Mouse (Mus musculus) intestine, embryonic 16.5 days (tissue): ENCODE results near the gene Paf1. TPM values are rescaled to one million over a fixed set of nuclear protein-coding genes. Genes with fewer than 3 reads are reported as not detected.
A peak's percentile ranks its signal among the peaks of the same experiment; 100 is the strongest.

Experiments used
- ATAC-seq: fragments of 200-750 bp; cut with Nextera tagmentation; 2 replicates; pipeline ENCODE4 v1.8.0; 2017; ENCODE audit warnings: moderate TSS enrichment, moderate library complexity
- H3K27ac ChIP-seq: fragments of 300-500 bp; sonication (generic); 2 replicates; pipeline ENCODE4 v1.5.1; 2014; ENCODE audit warnings: mild to moderate bottlenecking, low read length
- H3K27me3 ChIP-seq: fragments of 300-500 bp; sonication (generic); replicated peaks from 2 replicates; pipeline ENCODE4 v1.6.1; 2014; ENCODE audit warnings: low read length, control low read depth, mixed read lengths; ENCODE audit not compliant: control insufficient read depth, insufficient read depth
- H3K36me3 ChIP-seq: fragments of 300-500 bp; sonication (generic); 2 replicates; pipeline ENCODE4 v1.6.1; 2014; ENCODE audit warnings: low read length, control low read depth; ENCODE audit not compliant: control insufficient read depth, insufficient read depth
- H3K4me1 ChIP-seq: fragments of 300-500 bp; sonication (generic); 2 replicates; pipeline ENCODE4 v1.6.1; 2014; ENCODE audit warnings: low read length, control low read depth, mixed read lengths; ENCODE audit not compliant: control insufficient read depth, insufficient read depth
- H3K4me2 ChIP-seq: fragments of 300-500 bp; sonication (generic); 2 replicates; pipeline ENCODE4 v1.6.1; 2014; ENCODE audit warnings: low read depth, low read length, control low read depth
- H3K4me3 ChIP-seq: fragments of 300-500 bp; sonication (generic); 2 replicates; pipeline ENCODE4 v1.5.1; 2014; ENCODE audit warnings: mild to moderate bottlenecking, low read length
- H3K9ac ChIP-seq: fragments of 300-500 bp; sonication (generic); 2 replicates; pipeline ENCODE4 v1.6.1; 2014; ENCODE audit warnings: low read depth, low read length
- H3K9me3 ChIP-seq: fragments of 300-500 bp; sonication (generic); 2 replicates; pipeline ENCODE4 v1.6.1; 2016; ENCODE audit warnings: low read length, control low read depth; ENCODE audit not compliant: control insufficient read depth
- WGBS: fragments of 180-500 bp; shearing (Covaris S2); extraction: QIAGEN DNeasy Blood & Tissue Kit; methylation state at CpG from one replicate; pipeline ENCODE4 v1.1.7; 2014; 5-methylcytosine and 5-hydroxymethylcytosine counted together
- polyA plus RNA-seq: library from polyadenylated mRNA; unstranded; fragments of >200 nt; fragmentation: Nextera tagmentation; extraction: Ambion mirVana; gene quantifications from 2 replicates; pipeline ENCODE4 v1.2.1, GENCODE M21; 2015

Gene Paf1
- 69.2 and 78.7 TPM in 2 replicates for polyA plus RNA-seq

DNA sequence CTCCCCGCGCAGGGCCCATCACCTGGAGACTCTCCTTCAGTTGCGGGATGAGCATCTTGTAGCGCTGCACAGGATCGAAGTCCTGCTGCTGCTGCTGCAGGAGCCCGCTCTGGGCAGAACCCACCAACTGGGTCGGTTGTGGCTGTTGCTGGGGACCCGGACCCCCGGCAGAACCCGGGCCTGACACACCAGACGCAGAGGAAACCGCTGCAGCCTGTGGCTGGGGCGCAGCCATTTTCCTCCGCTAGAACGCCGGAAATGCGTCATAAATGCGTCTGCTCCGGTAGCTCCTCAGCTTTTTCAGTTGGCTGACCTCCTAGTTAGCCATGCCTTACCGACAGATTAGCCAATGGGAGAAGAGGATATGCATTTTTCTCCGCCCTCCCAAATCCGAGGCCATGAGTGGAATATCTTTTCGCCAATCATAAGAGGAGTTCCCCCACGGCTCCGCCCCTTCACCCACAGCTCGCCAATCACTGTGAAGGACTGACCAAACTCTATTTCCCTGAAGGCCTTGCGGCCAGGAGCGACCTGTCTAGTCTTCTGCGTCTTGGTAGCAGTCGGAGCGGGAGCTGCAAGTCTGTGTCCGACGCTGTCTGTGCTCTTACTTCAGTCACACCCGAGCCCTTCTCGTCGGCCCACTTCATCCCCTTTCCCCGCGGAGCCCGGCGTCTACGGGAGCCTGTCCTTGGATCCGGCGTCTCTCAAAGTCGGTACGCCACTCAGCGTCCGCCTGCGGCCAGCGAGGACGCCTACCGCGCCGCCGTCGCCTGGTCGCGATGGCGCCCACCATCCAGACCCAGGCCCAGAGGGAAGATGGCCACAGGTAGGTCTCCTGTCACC, at the start of gene Paf1, which contains the start of gene Med29:
Paf1 (plus strand) TSS at position 523 of the 843 bp plus-strand sequence.
Med29 (minus strand) TSS at position 280 of the 843 bp plus-strand sequence.
- Histone ChIP-seq H3K4me3 (peak within 1 kb of the TSS; percentile 71), H3K9me3 (no peaks in the 10 kb centered on the region), H3K27ac (peak within 1 kb of the TSS; percentile 53), H3K4me2 (peak within 1 kb of the TSS; percentile 92), H3K9ac (peak within 1 kb of the TSS; percentile 86), H3K36me3 (peaks cover 17% of the 10 kb centered on the region), H3K27me3 (no peaks in the 10 kb centered on the region), H3K4me1 (peaks cover 12% of the 10 kb centered on the region)
- 0% methylated on average over 58 of the region's 58 CpGs for WGBS
- peak; percentile 98 for ATAC-seq

DNA sequence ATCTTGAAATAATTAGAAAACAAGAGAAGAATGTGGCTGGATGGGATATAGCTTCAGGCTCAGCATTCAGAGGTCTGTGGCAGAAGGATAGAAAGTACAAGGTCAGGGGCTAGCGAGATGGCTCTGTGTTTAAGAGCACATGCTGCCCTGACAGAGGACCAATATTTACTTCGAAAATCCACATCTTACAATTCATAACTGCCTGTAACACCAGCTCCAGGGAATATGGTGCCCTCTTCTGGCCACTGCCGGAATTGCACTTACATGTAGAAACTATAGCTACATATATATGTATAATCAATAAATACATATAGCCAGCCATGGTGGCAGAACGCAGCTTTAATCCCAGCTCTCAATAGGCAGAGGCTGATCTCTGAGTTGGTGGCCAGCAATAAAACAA, 48.1 kb upstream of the Paf1 start:
- no peak overlapping the region for H3K9ac ChIP-seq
- no peak for ATAC-seq
- no peaks in the 10 kb centered on the region for H3K27me3 ChIP-seq
- H3K4me2 ChIP-seq: no peak overlapping the region
- H3K36me3 ChIP-seq: no peaks in the 10 kb centered on the region
- H3K4me1 ChIP-seq: peaks cover 15% of the 10 kb centered on the region
- no peak overlapping the region for H3K4me3 ChIP-seq
- H3K9me3 ChIP-seq: no peaks in the 10 kb centered on the region
- no peak overlapping the region for H3K27ac ChIP-seq
- 4% methylated on average over 4 of the region's 4 CpGs for WGBS

DNA sequence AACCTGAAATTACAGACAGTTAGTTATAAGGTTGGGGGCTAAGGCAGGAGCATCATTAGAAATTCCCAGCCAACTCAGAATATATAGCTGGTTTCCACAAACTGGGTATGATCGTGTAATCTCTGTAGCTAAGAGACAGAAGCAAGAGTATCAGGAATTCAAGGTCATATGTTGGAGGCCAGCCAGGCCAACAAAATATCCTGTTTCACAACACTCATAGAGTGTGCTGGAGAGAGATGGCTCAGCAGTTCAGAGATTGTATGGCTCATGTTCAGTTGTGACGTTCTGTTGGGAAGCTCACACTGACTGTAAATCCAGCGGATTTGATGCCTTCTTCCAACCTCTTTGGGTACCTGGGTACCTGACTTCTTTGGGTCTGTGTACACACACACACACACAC, 45.0 kb upstream of the Paf1 start:
- Histone ChIP-seq H3K27me3 (no peaks in the 10 kb centered on the region), H3K27ac (no peak overlapping the region), H3K4me3 (no peak overlapping the region), H3K9ac (no peak overlapping the region), H3K4me1 (peaks cover 17% of the 10 kb centered on the region), H3K4me2 (no peak overlapping the region), H3K36me3 (peaks cover 5% of the 10 kb centered on the region), H3K9me3 (no peaks in the 10 kb centered on the region)
- 64% methylated on average over 3 of the region's 3 CpGs for WGBS
- no peak for ATAC-seq

DNA sequence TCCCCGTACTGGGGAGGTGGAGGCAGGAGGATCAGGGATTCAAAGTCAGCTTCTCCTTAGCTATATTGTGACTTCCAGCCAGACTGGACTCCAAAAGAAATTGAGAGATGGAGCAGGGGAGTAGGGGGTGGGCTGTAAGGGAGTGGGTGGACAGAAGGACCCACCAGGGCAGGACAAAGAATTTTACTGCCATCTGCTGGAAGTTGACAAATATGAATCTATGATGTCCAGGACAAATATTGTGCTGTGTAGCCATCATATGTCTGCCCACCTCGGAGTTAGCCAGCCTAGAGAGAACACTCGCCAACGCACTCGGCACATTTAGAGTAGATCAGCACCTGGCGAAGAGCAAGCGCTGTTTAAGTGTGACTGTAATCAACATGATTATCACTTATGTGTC, 44.1 kb upstream of the Paf1 start:
- 87% methylated on average over 7 of the region's 7 CpGs for WGBS
- H3K4me2 ChIP-seq: no peak overlapping the region
- no peak overlapping the region for H3K4me3 ChIP-seq
- peaks cover 13% of the 10 kb centered on the region for H3K36me3 ChIP-seq
- no peaks in the 10 kb centered on the region for H3K9me3 ChIP-seq
- no peaks in the 10 kb centered on the region for H3K27me3 ChIP-seq
- no peak overlapping the region for H3K9ac ChIP-seq
- peaks cover 17% of the 10 kb centered on the region for H3K4me1 ChIP-seq
- no peak overlapping the region for H3K27ac ChIP-seq
- no peak for ATAC-seq

DNA sequence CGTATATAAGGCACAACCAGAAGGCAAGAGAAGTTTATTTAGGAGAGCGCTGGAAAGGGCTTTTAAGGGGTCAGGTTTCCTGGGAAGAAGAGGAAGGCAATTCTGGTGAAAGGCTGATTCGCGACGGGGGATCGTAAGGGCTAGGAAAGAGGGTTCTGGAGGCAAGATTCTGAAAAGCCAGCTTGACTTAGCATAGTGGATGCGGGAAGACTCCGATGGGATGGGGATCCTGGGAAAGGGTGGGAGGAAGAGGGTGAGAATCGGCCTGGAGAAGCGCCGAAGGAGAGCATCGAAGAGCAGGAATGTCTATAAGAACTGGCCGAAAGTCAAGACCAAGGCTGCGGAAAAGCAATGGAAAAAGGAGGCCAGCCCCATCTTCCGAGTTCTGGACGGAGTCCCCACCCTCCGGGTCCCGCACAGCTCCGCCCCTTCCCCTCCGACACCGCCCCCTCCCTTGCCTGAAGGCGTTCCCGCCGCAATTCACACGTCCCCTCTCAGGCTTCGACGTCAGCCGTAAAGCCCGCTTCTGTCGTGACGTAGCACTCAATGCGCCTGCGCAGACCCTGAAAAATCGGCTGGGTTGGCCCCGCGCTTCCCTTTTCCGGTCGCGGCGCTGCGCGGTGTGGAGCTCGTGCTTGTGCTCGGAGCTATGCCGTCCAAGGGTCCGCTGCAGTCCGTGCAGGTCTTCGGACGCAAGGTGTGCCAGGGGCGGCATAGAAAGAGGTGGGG, 42.4 kb upstream of the Paf1 start, which contains the start of gene Rps16:
Rps16 (plus strand) TSS at position 498 of the 729 bp plus-strand sequence.
- under 1% methylated on average over 50 of the region's 50 CpGs for WGBS
- peak within 1 kb of the TSS; percentile 90 for H3K4me3 ChIP-seq
- peaks cover 17% of the 10 kb centered on the region for H3K4me1 ChIP-seq
- H3K4me2 ChIP-seq: peak within 1 kb of the TSS; percentile 86
- H3K27ac ChIP-seq: peak within 1 kb of the TSS; percentile 81
- peaks cover 27% of the 10 kb centered on the region for H3K36me3 ChIP-seq
- ATAC-seq: peak; percentile 92
- H3K9me3 ChIP-seq: no peaks in the 10 kb centered on the region
- peak within 1 kb of the TSS; percentile 99 for H3K9ac ChIP-seq
- H3K27me3 ChIP-seq: no peaks in the 10 kb centered on the region

DNA sequence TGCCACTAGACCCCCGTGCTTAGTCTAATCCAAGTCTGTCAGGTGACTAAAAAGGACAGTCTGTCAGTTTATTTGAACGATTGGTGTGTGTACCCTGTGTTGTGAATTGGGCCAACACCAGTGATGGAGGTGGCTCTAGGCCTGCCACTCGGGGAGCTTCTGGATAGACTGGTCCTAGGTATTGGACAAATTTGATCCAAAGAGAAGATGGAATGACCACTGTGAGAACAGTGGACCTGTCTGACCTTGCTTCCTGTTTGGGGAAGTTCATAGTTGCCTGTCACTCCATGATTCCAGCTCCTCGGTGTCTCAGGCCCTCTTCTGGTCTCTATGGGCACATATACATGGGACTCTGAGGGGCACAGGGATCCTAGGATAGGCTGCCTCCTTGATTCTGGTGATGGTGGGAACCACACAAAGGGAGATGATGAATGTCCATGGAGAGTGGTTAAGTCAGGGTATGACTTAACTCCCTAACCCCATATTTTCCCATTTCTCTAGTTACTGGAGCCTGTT, 41.0 kb upstream of the Paf1 start:
- Histone ChIP-seq H3K4me3 (peak overlapping the region; percentile 90), H3K27ac (peak overlapping the region; percentile 80; the same call in 1 of the 2 replicates)
- WGBS: 28% methylated on average over 4 of the region's 4 CpGs

DNA sequence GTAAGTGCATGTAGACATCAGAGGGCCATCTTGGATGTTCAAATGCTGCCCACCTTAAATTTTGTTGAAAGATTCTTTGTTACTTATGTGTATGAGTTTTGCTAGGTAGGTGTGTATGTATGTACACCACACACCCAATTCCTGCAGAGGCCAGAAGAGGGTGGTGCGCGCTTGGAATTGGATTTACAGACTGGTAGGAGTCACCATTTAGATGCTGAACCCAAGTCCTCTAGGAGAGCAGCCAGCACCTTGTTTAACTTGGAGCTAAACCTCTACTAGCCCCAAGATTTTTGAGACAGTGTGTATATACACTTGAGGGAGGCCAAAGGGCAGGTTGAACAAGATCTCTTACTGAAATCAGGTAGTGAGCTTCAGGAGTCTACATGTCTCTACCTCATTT, 39.5 kb upstream of the Paf1 start:
- Histone ChIP-seq H3K9me3 (no peaks in the 10 kb centered on the region), H3K27me3 (no peaks in the 10 kb centered on the region), H3K4me1 (peaks cover 34% of the 10 kb centered on the region), H3K27ac (no peak overlapping the region), H3K4me2 (no peak overlapping the region), H3K36me3 (peaks cover 27% of the 10 kb centered on the region), H3K9ac (no peak overlapping the region; the same call in 1 of the 2 replicates), H3K4me3 (no peak overlapping the region)
- WGBS: 95% methylated on average over 2 of the region's 2 CpGs
- ATAC-seq: no peak

More for the DNA sequence above, 41.0 kb upstream of the Paf1 start:
- Histone ChIP-seq H3K27me3 (no peaks in the 10 kb centered on the region), H3K9ac (peak overlapping the region; percentile 99), H3K36me3 (peaks cover 27% of the 10 kb centered on the region), H3K4me2 (peak overlapping the region; percentile 86), H3K9me3 (no peaks in the 10 kb centered on the region), H3K4me1 (peaks cover 19% of the 10 kb centered on the region)
- ATAC-seq: no peak

DNA sequence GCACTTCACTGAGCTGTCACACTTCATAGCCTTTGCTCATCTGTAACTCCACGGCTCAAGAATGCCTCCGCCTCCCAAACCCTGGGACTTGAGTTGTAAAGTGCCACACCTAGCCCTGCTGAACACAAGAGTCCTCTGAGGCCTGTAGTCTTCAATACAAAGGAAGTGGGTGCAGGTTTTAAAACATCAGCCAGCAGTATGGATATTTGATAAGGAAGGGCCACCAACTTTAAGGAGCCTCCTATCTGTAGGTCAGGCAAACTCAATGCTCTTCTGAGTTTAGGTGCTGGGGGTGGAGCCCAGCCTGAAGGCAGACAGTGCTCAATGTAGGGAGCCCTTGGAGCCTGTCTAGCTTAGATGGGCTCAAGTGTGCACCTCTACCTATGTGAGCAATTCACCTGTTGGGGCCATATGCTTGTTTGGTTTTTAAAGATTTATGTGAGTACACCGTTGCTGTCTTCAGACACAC, 38.6 kb upstream of the Paf1 start:
- no peak for ATAC-seq

DNA sequence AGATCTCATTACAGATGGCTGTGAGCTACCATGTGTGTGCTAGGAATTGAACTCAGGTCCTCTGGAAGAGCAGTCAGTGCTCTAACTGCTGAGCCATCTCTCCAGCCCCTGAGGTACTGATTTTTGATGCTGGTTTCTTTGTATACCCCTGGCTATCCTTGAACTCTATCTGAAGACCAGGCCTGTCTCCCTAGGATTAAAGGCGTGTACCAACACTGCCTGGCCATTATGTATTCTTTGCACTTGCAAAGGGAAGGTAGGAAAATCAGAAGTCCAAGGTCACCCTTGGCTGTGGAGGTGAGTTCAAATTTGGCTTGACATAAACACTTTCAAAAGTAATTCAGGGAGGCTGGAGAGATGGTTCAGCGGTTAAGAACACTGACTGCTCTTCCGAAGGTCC, 38.2 kb upstream of the Paf1 start:
- Histone ChIP-seq H3K9me3 (no peaks in the 10 kb centered on the region), H3K27me3 (no peaks in the 10 kb centered on the region), H3K9ac (no peak overlapping the region), H3K4me3 (no peak overlapping the region), H3K27ac (no peak overlapping the region), H3K4me1 (peaks cover 37% of the 10 kb centered on the region), H3K36me3 (peaks cover 27% of the 10 kb centered on the region), H3K4me2 (no peak overlapping the region)
- no peak for ATAC-seq
- 93% methylated on average over 3 of the region's 3 CpGs for WGBS

More for the DNA sequence above, 38.6 kb upstream of the Paf1 start:
- peaks cover 27% of the 10 kb centered on the region for H3K36me3 ChIP-seq
- no peaks in the 10 kb centered on the region for H3K9me3 ChIP-seq
- H3K9ac ChIP-seq: no peak overlapping the region
- no peak overlapping the region for H3K4me2 ChIP-seq
- H3K4me3 ChIP-seq: no peak overlapping the region
- WGBS: 66% methylated on average over 3 of the region's 3 CpGs
- H3K4me1 ChIP-seq: peaks cover 41% of the 10 kb centered on the region
- H3K27ac ChIP-seq: no peak overlapping the region
- no peaks in the 10 kb centered on the region for H3K27me3 ChIP-seq
